Mouse (Mus musculus): ENCODE data around the gene Lyar. TPM values are rescaled to one million over a fixed set of nuclear protein-coding genes. Genes with fewer than 3 reads are reported as not detected.

Gene Lyar
- 35.4 and 41.9 TPM in 2 replicates for polyA plus RNA-seq (2015; fragmentation: Nextera tagmentation; extraction: Ambion mirVana)

DNA sequence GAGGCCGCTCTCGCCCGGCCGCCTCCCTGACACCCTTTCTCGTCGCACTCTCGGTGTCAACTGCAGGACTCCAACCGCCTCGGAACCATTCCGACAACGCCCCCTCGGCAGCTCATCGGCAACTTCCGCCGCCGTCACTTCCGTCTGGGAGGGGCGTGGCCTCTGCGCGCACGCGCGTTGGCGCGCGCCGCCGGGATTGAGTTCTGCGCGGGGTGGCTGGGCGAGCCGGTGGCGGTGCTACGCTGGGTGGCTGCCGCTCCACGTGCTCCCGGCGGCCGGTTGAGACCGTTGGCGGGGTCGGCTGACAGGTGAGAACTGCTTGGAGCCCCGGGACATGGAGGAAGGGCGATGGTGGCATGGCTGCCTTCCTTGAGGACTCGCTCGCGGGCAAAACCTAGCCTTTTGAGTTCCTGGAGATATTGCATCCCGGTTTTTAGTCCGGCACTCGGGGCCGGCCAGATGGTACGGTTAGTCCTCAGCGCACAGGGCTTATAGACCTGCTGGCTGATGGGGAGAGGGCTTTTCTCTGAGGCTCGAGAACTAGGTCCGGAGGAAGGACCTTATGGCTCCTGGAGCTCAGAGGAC is at the start of gene Lyar, which contains the start of gene Zbtb49:
TSS of gene Lyar (plus strand) at position 143 of the 585 bp plus-strand sequence.
TSS of gene Zbtb49 (minus strand) at position 130 of the 585 bp plus-strand sequence.
- peaks cover 9% of the 10 kb centered on the region for H3K36me3 ChIP-seq (ENCODE audit: control insufficient read depth, insufficient read depth, low read length)
- peak within 1 kb of the TSS; percentile 94 for H3K4me3 ChIP-seq (ENCODE audit: low read depth, low read length)
- peak within 1 kb of the TSS; percentile 83 for H3K9ac ChIP-seq (ENCODE audit: low read depth, low read length)
- H3K4me2 ChIP-seq (ENCODE audit: low read length): peak within 1 kb of the TSS; percentile 90
- no peaks in the 10 kb centered on the region for H3K27me3 ChIP-seq (ENCODE audit: control insufficient read depth, insufficient read depth, low read depth, low read length)
- peak within 1 kb of the TSS; percentile 86 for H3K27ac ChIP-seq (ENCODE audit: low read length)
- no peaks in the 10 kb centered on the region for H3K9me3 ChIP-seq (replicated peaks; ENCODE audit: control insufficient read depth, low read length, poor library complexity, severe bottlenecking)
- H3K4me1 ChIP-seq (ENCODE audit: control insufficient read depth, insufficient read depth, low read length): peaks cover 22% of the 10 kb centered on the region
- peak; percentile 93 for ATAC-seq
- 0% methylated on average over 55 of the region's 55 CpGs for WGBS

DNA sequence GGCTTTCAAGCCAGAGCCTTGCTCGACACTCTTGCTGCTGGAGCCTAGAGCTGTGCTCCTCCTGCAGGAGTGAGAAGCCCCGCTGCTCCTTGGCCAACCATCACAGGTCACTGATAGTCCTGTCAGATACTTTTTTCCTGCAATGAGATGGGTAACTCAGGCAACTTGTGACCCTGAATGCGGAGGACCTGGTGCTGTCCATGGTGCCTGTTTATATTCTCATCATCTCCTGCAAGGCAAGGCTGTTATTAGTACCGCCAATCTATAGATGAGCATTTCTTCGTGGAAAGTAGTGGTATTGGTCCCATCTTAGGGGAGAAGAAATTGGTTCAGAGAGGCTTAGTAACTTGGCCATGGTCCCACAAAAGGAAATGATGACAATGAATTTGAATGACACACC is 46.5 kb upstream of the Lyar start:
- 63% methylated on average over 5 of the region's 5 CpGs for WGBS
- ATAC-seq: no peak
- no peaks in the 10 kb centered on the region; the same call in 1 of the 2 replicates for H3K4me1 ChIP-seq (ENCODE audit: control insufficient read depth, insufficient read depth, low read length)
- H3K4me2 ChIP-seq (ENCODE audit: low read length): no peak overlapping the region
- H3K27ac ChIP-seq (ENCODE audit: low read length): no peak overlapping the region
- peaks cover 4% of the 10 kb centered on the region; the same call in 1 of the 2 replicates for H3K9me3 ChIP-seq (replicated peaks; ENCODE audit: control insufficient read depth, low read length, poor library complexity, severe bottlenecking)
- no peaks in the 10 kb centered on the region for H3K36me3 ChIP-seq (ENCODE audit: control insufficient read depth, insufficient read depth, low read length)
- H3K4me3 ChIP-seq (ENCODE audit: low read depth, low read length): no peak overlapping the region
- H3K27me3 ChIP-seq (ENCODE audit: control insufficient read depth, insufficient read depth, low read depth, low read length): no peaks in the 10 kb centered on the region
- no peak overlapping the region for H3K9ac ChIP-seq (ENCODE audit: low read depth, low read length)

DNA sequence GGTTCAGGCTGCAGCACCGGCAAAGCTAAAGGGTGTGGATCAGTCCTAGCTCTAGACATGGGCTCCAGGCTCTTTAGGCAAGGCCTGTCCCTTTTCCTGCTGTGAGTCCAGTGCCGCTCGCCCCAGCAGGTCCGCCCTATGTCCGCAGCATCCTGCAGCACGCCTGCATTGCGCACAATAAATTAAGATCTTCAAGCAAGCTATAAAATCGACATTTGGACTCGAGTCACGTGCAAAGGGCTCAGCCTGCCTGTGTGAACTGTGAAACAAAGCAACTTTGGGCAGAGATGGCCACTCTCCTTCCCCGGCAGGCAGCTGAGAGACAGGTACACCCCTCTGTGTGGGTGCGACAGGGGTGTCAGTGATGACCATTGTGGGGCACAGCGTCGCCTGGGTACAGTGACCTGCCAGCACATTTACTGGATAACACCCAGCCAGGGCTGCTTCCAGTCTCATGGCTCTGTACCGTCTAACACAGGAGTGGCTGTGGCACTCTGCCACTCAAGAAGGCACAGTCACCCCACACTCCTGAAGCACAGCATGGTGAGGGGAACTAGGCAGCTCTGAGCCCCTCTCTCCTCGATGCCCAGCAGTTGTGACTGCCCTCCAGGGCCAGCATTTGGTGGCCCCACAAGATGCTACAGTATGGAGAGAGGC is 45.9 kb upstream of the Lyar start:
- no peak overlapping the region for H3K4me3 ChIP-seq (ENCODE audit: low read depth, low read length)
- no peaks in the 10 kb centered on the region for H3K36me3 ChIP-seq (ENCODE audit: control insufficient read depth, insufficient read depth, low read length)
- H3K4me1 ChIP-seq (ENCODE audit: control insufficient read depth, insufficient read depth, low read length): no peaks in the 10 kb centered on the region
- no peak overlapping the region for H3K27ac ChIP-seq (ENCODE audit: low read length)
- no peak for ATAC-seq
- no peaks in the 10 kb centered on the region for H3K27me3 ChIP-seq (ENCODE audit: control insufficient read depth, insufficient read depth, low read depth, low read length)
- 81% methylated on average over 16 of the region's 16 CpGs for WGBS
- no peak overlapping the region for H3K9ac ChIP-seq (ENCODE audit: low read depth, low read length)
- H3K9me3 ChIP-seq (replicated peaks; ENCODE audit: control insufficient read depth, low read length, poor library complexity, severe bottlenecking): peaks cover 4% of the 10 kb centered on the region; the same call in 1 of the 2 replicates
- H3K4me2 ChIP-seq (ENCODE audit: low read length): no peak overlapping the region

DNA sequence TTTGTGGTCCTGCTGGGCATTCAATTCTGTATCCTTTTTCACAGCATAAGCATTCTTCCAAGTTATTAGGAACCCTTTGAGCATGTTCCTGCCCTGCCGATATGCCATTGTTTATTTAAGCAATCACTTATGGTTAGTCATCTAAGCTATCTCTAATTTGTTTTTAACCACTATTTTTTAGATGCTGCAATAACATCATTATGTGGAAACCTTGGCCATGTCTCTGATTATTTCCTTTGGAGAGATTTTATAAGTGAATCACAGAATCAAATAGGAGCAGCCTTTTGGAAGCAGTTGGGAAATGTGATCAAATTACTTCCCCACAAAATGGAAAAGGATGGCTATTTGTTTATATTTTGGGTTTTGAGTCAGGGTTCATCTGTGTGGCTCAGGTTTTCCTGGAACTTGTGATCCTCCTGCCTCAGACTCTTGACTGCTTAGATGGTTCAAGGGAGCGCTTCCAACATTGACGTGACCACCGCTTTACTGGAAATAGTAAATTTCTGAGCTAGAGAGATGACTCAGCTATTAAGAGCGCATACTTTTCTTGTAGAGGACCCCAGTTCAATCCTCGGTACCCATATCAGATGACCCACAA is 35.5 kb upstream of the Lyar start:
- no peaks in the 10 kb centered on the region for H3K4me1 ChIP-seq (ENCODE audit: control insufficient read depth, insufficient read depth, low read length)
- H3K4me2 ChIP-seq (ENCODE audit: low read length): no peak overlapping the region
- H3K27me3 ChIP-seq (ENCODE audit: control insufficient read depth, insufficient read depth, low read depth, low read length): no peaks in the 10 kb centered on the region
- WGBS: 87% methylated on average over 6 of the region's 6 CpGs
- no peaks in the 10 kb centered on the region for H3K9me3 ChIP-seq (replicated peaks; ENCODE audit: control insufficient read depth, low read length, poor library complexity, severe bottlenecking)
- H3K27ac ChIP-seq (ENCODE audit: low read length): no peak overlapping the region
- no peak overlapping the region for H3K9ac ChIP-seq (ENCODE audit: low read depth, low read length)
- no peaks in the 10 kb centered on the region for H3K36me3 ChIP-seq (ENCODE audit: control insufficient read depth, insufficient read depth, low read length)
- ATAC-seq: no peak
- H3K4me3 ChIP-seq (ENCODE audit: low read depth, low read length): no peak overlapping the region

DNA sequence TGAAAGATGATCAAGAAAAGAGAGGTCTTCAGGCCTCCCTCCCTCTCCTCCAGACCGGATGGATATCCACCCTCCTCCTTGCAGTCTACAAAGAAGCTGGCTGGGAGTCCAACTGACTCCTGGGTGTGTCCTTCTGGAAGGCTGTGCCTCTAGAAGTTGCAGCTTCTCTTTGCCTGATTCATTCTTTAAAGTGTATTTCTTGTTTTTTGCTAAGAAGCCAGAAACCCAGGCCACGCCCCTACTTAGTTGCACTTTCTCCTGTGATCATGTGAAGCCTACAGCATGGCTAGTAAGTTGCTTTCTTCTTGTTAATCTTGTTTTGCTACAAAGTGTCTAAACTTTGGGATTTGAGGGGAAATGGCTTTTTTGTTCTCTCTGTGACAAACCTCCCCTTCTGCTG is 33.3 kb upstream of the Lyar start:
- Histone ChIP-seq H3K36me3 (ENCODE audit: control insufficient read depth, insufficient read depth, low read length) (no peaks in the 10 kb centered on the region), H3K4me2 (ENCODE audit: low read length) (no peak overlapping the region), H3K27me3 (ENCODE audit: control insufficient read depth, insufficient read depth, low read depth, low read length) (no peaks in the 10 kb centered on the region), H3K9me3 (replicated peaks; ENCODE audit: control insufficient read depth, low read length, poor library complexity, severe bottlenecking) (no peaks in the 10 kb centered on the region), H3K4me1 (ENCODE audit: control insufficient read depth, insufficient read depth, low read length) (no peaks in the 10 kb centered on the region), H3K4me3 (ENCODE audit: low read depth, low read length) (no peak overlapping the region), H3K27ac (ENCODE audit: low read length) (no peak overlapping the region), H3K9ac (ENCODE audit: low read depth, low read length) (no peak overlapping the region)
- ATAC-seq: no peak
- 91% methylated on average over 2 of the region's 2 CpGs for WGBS

DNA sequence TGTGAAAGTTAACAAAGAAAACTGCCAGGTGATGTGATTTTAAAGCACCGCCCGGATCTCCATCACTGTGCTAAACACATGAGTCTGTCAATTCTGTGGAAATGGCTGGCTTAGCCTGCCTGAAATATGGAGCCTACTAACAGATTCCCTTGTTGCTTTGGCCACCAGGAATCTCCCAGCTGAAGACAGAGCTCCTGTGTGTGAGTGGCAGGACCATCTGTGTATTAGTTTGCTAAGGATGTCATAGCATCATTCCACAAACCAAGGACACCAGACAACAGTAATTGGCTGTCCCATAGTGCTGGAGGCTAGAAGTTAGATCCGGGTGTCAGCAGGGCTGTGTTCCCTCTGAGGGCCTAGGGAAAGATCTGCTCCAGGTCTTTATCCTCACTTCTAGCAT is 29.4 kb upstream of the Lyar start:
- no peak overlapping the region for H3K4me2 ChIP-seq (ENCODE audit: low read length)
- H3K4me1 ChIP-seq (ENCODE audit: control insufficient read depth, insufficient read depth, low read length): peaks cover 2% of the 10 kb centered on the region; the same call in 1 of the 2 replicates
- ATAC-seq: no peak
- no peaks in the 10 kb centered on the region for H3K9me3 ChIP-seq (replicated peaks; ENCODE audit: control insufficient read depth, low read length, poor library complexity, severe bottlenecking)
- no peaks in the 10 kb centered on the region for H3K27me3 ChIP-seq (ENCODE audit: control insufficient read depth, insufficient read depth, low read depth, low read length)
- no peak overlapping the region for H3K4me3 ChIP-seq (ENCODE audit: low read depth, low read length)
- no peak overlapping the region for H3K9ac ChIP-seq (ENCODE audit: low read depth, low read length)
- H3K27ac ChIP-seq (ENCODE audit: low read length): no peak overlapping the region
- H3K36me3 ChIP-seq (ENCODE audit: control insufficient read depth, insufficient read depth, low read length): no peaks in the 10 kb centered on the region
- 95% methylated on average over 3 of the region's 3 CpGs for WGBS

DNA sequence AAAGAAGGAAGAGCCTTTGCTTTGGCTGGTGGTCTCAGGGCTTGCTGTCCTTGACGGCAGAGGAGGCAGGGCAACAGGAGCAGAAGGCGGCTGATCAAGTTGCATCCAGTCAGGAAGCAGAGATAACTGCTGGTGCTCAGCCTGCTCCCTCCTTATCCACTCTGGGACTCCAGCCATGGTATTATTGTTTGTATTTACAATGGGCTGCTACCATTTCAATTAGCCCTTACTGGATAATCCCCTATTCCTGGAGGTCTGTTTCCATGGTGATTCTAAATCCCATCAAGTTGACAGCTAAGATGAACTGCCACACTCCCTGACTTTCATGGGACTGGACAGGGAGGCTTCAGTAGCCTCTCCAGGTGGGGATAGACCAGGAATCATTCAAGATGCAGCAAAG is 25.3 kb upstream of the Lyar start:
- Histone ChIP-seq H3K27me3 (ENCODE audit: control insufficient read depth, insufficient read depth, low read depth, low read length) (no peaks in the 10 kb centered on the region), H3K4me3 (ENCODE audit: low read depth, low read length) (no peak overlapping the region), H3K4me1 (ENCODE audit: control insufficient read depth, insufficient read depth, low read length) (peaks cover 2% of the 10 kb centered on the region; the same call in 1 of the 2 replicates), H3K36me3 (ENCODE audit: control insufficient read depth, insufficient read depth, low read length) (no peaks in the 10 kb centered on the region; the same call in 1 of the 2 replicates), H3K4me2 (ENCODE audit: low read length) (no peak overlapping the region), H3K27ac (ENCODE audit: low read length) (no peak overlapping the region), H3K9ac (ENCODE audit: low read depth, low read length) (no peak overlapping the region), H3K9me3 (replicated peaks; ENCODE audit: control insufficient read depth, low read length, poor library complexity, severe bottlenecking) (no peaks in the 10 kb centered on the region)
- 6% methylated on average over 2 of the region's 2 CpGs for WGBS
- ATAC-seq: no peak; the same call in 1 of the 2 replicates

DNA sequence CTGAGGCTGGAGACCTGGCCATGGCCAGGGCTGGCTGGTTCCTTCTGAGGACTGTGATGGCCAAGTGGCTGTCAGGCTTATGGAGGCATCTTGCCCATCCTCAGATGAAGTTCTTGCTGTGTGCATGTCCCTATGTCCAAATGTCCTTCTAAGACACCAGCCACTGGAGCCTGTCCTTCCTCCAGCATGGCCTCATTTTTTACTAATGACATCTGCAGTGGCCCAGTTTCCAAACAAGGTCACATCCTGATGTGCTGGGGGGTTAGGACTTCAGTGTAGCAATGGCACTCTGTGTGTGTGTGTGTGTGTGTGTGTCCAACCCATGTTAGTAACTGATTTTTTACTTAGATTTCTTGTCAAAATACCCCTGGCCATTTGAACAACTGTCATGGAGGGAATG is 24.3 kb upstream of the Lyar start:
- H3K36me3 ChIP-seq (ENCODE audit: control insufficient read depth, insufficient read depth, low read length): peaks cover 5% of the 10 kb centered on the region
- H3K4me3 ChIP-seq (ENCODE audit: low read depth, low read length): no peak overlapping the region
- no peak overlapping the region for H3K4me2 ChIP-seq (ENCODE audit: low read length)
- H3K9me3 ChIP-seq (replicated peaks; ENCODE audit: control insufficient read depth, low read length, poor library complexity, severe bottlenecking): no peaks in the 10 kb centered on the region
- H3K4me1 ChIP-seq (ENCODE audit: control insufficient read depth, insufficient read depth, low read length): peaks cover 2% of the 10 kb centered on the region; the same call in 1 of the 2 replicates
- H3K9ac ChIP-seq (ENCODE audit: low read depth, low read length): no peak overlapping the region
- H3K27ac ChIP-seq (ENCODE audit: low read length): no peak overlapping the region
- H3K27me3 ChIP-seq (ENCODE audit: control insufficient read depth, insufficient read depth, low read depth, low read length): no peaks in the 10 kb centered on the region
- ATAC-seq: no peak
